Mouse (Mus musculus) naive thymus-derived CD4-positive, alpha-beta T cell, adult 2 months (primary cell): ENCODE data around the gene Gnl3.
A peak's percentile ranks its signal among the peaks of the same experiment; 100 is the strongest.

Experiments
- DNase-seq: peaks from one replicate; pipeline ENCODE4 v3.0.0-alpha.2; 2011; ENCODE audit warnings: low read depth

Gnl3 gene

DNA sequence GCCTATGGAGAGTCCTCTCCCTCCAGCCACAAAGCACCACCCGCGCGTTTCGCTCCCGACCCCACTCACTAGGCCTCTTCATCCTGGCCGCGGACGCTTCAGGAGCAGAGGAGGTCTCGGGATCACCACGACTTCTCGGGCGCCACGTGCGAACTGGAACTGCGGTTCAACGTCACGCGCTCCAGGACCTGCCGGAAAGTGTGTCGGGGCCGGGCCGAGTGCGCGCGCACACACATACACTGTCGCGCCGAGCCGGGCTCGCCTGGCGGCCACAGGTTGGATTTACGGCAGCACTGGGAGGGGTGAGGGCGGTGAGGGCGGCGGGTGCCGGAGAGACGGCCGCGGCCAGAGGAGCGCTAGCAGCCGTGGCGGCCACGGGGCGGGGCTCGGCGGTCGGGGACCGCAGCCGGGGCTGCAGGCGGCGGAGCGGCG is at the start of gene Gnl3, which contains the start of gene Pbrm1:
Gnl3 (minus strand) TSS at position 293 of the 432 bp plus-strand sequence.
Pbrm1 (plus strand) TSS at position 279 of the 432 bp plus-strand sequence.
- DNase-seq = peak; percentile 96

GRCm38 (mm10) chr14:31062277-31062676 is 43.3 kb upstream of the Gnl3 start:
- DNase-seq = peak; percentile 21

GRCm38 (mm10) chr14:31045817-31046216 is 26.9 kb upstream of the Gnl3 start:
- DNase-seq = no peak

- DNase-seq = no peak
Observed at GRCm38 (mm10) chr14:31045296-31045695, 26.3 kb upstream of the Gnl3 start.

DNA sequence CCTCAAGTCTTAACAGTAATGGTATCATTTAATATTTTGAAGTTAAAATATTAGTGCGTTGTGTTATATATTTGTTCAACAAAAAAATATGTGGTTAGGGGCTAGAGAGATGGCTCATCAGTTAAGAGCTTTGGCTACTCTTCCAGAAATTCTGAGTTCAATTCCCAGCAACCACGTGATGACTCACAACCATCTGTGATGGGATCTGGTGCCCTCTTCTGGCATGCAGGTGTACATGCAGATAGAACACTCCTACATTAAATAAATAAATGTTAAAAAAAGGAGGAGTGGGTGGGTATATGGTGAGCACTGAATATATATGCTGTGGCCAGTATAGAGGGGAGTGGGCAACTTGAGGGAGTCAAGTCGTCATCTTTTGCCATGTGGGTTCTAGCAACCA is 6.8 kb upstream of the Gnl3 start:
- peak; percentile 41 for DNase-seq

- no peak for DNase-seq
Observed at GRCm38 (mm10) chr14:31022579-31022978, 3.6 kb upstream of the Gnl3 start.

GRCm38 (mm10) chr14:31019331-31020205 is 616 bp upstream of the Gnl3 start:
- peak; percentile 95 for DNase-seq

- peak; percentile 60 for DNase-seq
Observed at GRCm38 (mm10) chr14:31017854-31018253, 1.1 kb downstream of the Gnl3 start.

GRCm38 (mm10) chr14:31016063-31016462 is 2.9 kb downstream of the Gnl3 start:
- no peak for DNase-seq

DNA sequence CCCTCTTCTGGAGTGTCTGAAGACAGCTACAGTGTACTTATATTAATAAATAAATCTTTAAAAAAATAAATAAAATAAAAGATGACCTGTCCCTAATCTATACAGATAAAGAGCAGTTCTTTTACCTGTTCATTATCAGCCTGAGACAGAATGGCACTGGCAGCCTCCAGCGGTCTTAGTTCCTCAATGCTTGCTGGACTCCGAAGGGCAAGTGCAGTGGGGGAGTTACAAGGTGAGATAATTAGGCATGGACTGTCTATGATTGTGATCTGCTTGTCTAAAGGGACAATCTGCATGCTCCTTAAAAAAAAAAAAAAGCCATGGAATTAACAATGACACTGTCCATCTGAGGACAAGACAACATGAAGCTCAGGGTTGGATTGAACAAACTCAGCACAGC is 5.0 kb downstream of the Gnl3 start:
- DNase-seq = no peak

GRCm38 (mm10) chr14:31011588-31011987 is 7.4 kb downstream of the Gnl3 start:
- DNase-seq = no peak

GRCm38 (mm10) chr14:31006779-31007178 is 12.2 kb downstream of the Gnl3 start:
- no peak for DNase-seq

DNA sequence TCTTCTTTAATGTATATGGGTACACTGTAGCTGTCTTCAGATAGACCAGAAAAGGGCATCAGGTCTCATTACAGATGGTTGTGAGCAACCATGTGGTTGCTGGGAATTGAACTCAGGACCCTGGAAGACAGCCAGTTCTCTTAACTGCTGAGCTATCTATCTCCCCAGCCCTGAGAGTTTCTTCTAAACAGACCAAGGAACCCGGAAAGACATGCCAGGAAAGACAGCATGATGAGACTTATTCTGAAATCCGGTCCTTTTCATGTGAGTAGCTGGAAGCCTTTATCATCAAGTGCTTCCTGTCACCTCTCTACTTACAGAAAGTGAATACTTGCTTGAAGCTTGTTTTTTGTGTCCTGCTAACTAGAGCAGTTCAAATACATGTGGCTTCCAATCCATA is 14.4 kb downstream of the Gnl3 start:
- DNase-seq = no peak

DNA sequence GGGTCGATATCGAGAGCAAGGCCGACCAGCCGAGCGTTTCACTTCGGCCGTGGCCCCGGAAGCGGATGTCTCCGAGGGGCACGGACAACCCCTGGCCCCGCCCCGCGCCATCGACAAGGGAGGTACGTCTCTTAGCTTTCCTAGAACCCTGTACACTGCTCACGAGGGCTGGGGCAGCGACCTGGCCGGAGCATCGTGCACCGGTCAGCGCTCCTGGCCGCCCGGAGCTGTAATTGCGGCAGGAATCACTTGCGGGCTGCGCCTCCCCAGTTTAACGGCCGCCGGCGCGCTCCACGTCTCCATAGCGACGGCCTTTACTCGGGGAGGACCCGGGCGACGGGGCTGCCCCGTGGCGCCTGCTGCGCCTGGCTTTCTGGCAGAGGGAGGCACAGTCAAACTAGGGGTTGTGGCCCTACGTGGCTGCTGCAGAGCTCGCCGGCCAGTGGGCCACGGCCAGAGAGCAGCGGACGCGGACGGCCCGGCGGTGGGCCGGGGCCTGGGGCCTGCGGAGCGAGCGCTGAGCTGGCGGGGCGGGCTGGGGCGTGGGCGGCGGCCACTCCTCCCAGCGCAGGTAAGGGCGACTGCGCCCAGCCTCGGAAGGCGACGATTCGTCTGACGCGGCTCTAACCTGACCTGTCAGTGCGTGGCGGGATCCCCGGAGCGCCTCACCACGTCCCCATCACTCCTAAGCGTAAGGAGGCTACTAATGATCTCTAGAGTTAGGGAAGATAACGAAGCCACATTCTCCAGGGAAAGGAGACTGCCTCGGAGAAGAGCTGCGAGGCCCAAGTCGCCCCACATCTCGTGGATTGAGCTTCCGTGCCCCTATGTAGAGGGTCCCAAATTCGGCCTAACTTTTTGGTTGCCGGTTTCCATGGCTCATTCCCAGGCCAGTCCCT is 17.4 kb downstream of the Gnl3 start, which contains the start of the genes Glt8d1 and Spcs1:
Glt8d1 (plus strand) TSS at position 94 of the 899 bp plus-strand sequence.
Spcs1 (minus strand) TSS at position 366 of the 899 bp plus-strand sequence.
- peak; percentile 89 for DNase-seq

GRCm38 (mm10) chr14:31000816-31001306 is 18.1 kb downstream of the Gnl3 start:
- no peak for DNase-seq

DNA sequence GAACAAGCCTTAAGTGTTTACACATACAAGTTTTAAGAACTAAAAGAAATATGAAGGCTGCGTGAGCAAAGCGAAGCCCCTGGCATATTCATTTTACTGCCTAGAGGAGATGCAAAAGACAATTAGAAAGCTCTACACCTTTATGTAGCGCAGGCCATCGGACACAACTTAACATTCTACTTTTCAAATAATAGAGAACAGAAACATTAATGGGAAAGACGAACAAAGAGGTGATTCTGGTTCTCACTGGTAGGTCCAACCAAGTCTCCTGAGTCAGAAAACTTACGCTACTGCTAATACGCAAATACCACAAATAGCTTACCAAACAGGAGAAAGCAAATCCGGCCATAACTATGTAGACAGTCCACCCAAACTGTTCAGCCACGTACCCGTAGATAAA is 18.6 kb downstream of the Gnl3 start:
- DNase-seq = no peak

DNA sequence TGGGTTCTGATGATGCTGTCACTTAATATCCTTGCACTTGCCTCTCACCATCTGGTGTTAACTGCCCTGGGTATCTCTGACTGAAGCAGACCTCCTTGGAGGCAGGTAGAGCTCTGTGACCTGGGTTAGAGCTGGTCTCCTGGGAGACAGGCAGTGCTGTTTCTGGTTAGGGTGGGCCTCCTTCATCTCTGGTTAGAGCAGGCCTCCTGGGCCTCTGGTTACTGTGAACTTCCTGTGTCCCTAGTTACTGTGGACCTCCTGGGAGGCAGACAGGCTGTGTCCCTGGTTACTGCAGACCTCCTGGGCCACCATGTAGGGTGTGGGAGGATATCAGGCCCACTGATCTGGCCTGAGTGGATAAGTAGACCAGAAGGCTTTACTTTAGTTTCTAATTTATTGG is 22.5 kb downstream of the Gnl3 start:
- DNase-seq = no peak

- DNase-seq = no peak
Observed at GRCm38 (mm10) chr14:30976222-30976621, 42.7 kb downstream of the Gnl3 start.

GRCm38 (mm10) chr14:30974204-30974603 is 44.7 kb downstream of the Gnl3 start:
- no peak for DNase-seq
